Mouse (Mus musculus) lung, postnatal 0 days (tissue): ENCODE data around the gene Tstd3. TPM values are rescaled to one million over a fixed set of nuclear protein-coding genes. Genes with fewer than 3 reads are reported as not detected.

Source experiments
- ATAC-seq: fragments of 200-750 bp; cut with Nextera tagmentation; 2 replicates; pipeline ENCODE4 v1.8.0; 2017; ENCODE audit warnings: moderate library complexity
- DNase-seq: peaks from one replicate; pipeline ENCODE4 v3.0.0-alpha.2; 2016; ENCODE audit warnings: low spot score
- H3K27ac ChIP-seq: fragments of 300-500 bp; sonication (generic); 2 replicates; pipeline ENCODE4 v1.5.1; 2014; ENCODE audit warnings: antibody characterized with exemption, mild to moderate bottlenecking, low read length, mixed read lengths
- H3K27me3 ChIP-seq: fragments of 300-500 bp; sonication (generic); replicated peaks from 2 replicates; pipeline ENCODE4 v1.6.1; 2014; ENCODE audit warnings: low read length, mixed read lengths; ENCODE audit not compliant: insufficient read depth
- H3K36me3 ChIP-seq: fragments of 300-500 bp; sonication (generic); 2 replicates; pipeline ENCODE4 v1.6.1; 2014; ENCODE audit warnings: low read length, mixed read lengths; ENCODE audit not compliant: insufficient read depth
- H3K4me1 ChIP-seq: fragments of 300-500 bp; sonication (generic); 2 replicates; pipeline ENCODE4 v1.6.1; 2014; ENCODE audit warnings: antibody characterized with exemption, low read depth, low read length, mixed read lengths; ENCODE audit not compliant: insufficient read depth
- H3K4me2 ChIP-seq: fragments of 300-500 bp; sonication (generic); replicated peaks from 2 replicates; pipeline ENCODE4 v1.6.1; 2014; ENCODE audit warnings: low read depth, mild to moderate bottlenecking, low read length, moderate library complexity, mixed read lengths
- H3K4me3 ChIP-seq: fragments of 300-500 bp; sonication (generic); 2 replicates; pipeline ENCODE4 v1.5.1; 2014; ENCODE audit warnings: low read depth, low read length
- H3K9ac ChIP-seq: fragments of 300-500 bp; sonication (generic); replicated peaks from 2 replicates; pipeline ENCODE4 v1.6.1; 2014; ENCODE audit warnings: low read depth, mild to moderate bottlenecking
- H3K9me3 ChIP-seq: fragments of 300-500 bp; sonication (generic); 2 replicates; pipeline ENCODE4 v1.6.1; 2016; ENCODE audit warnings: low read length, mixed read lengths
- CTCF ChIP-seq: IDR thresholded peaks from 2 replicates; pipeline ENCODE4 v1.5.1; 2016; ENCODE audit warnings: antibody characterized with exemption, mild to moderate bottlenecking
- EP300 ChIP-seq: IDR thresholded peaks from 2 replicates; pipeline ENCODE4 v1.6.1; 2016; ENCODE audit warnings: antibody characterized with exemption, mild to moderate bottlenecking, control low read depth
- WGBS: fragments of 180-500 bp; shearing (Covaris S2); extraction: QIAGEN DNeasy Blood & Tissue Kit; methylation state at CpG from one replicate; pipeline ENCODE4 v1.1.7; 2014; 5-methylcytosine and 5-hydroxymethylcytosine counted together
- polyA plus RNA-seq: library from polyadenylated mRNA; unstranded; fragments of >200 nt; fragmentation: Nextera tagmentation; extraction: Ambion mirVana; gene quantifications from 2 replicates; pipeline ENCODE4 v1.2.1, GENCODE M21; 2015

The Tstd3 gene
- polyA plus RNA-seq, 1 experiment from 2014 or later, result 6.1 TPM

DNA sequence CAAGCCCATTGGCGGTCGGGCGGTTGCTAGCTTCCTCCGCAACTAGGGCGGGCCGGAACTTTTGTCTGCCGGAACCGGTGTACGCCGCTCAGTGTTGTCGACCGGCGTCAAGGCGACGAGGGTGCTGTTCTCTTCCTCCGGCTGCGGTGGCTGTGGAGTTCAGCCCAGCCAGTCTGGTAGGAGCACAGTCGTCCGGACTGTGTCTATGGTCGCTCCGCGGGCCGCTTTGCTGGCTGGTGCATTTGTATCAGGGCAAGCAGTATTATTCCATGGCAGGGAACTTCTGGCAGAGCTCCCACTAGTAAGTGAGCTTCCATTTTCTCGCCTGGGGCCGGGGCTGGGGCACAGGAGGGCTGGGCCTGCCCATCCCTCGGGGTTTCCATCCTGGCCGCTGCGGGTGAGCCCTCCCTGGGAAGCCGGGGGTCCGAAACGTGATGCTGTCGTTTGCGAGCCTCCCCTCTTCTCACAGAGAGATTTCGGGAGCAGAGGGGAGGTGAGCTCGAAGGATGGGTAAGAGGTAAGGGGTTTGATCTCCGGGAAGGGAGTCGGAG, 39.3 kb downstream of the Tstd3 start, which contains the start of gene Ccnc:
TSS of gene Ccnc (plus strand) at position 87 of the 551 bp plus-strand sequence.
- Histone ChIP-seq H3K9ac (peak within 1 kb of the TSS; percentile 69), H3K4me3 (peak within 1 kb of the TSS; percentile 83), H3K9me3 (no peaks in the 10 kb centered on the region), H3K36me3 (0 out of 2 replicates have a peak, but pooled peaks cover under 1% of the 10 kb centered on the region), H3K27ac (peak within 1 kb of the TSS; percentile 81), H3K27me3 (no peaks in the 10 kb centered on the region), H3K4me1 (peaks cover 5% of the 10 kb centered on the region; the same call in 1 of the 2 replicates), H3K4me2 (peak within 1 kb of the TSS; percentile 83)
- TF ChIP-seq EP300 (0 out of 2 replicates have a peak, but pooled peaks have one; percentile 0), CTCF (no peak)
- DNase-seq (peak; percentile 97), ATAC-seq (peak; percentile 99)
- WGBS, result under 1% methylated on average over 37 of the region's 37 CpGs

GRCm38 (mm10) chr4:21726912-21727614, 39.9 kb downstream of the Tstd3 start:
- Histone ChIP-seq H3K27me3 (no peaks in the 10 kb centered on the region), H3K4me2 (peak overlapping the region; percentile 83), H3K4me3 (peak overlapping the region; percentile 83), H3K36me3 (no peaks in the 10 kb centered on the region), H3K9me3 (no peaks in the 10 kb centered on the region), H3K27ac (peak overlapping the region; percentile 73), H3K4me1 (peaks cover 5% of the 10 kb centered on the region; the same call in 1 of the 2 replicates), H3K9ac (peak overlapping the region; percentile 69)
- peak; percentile 81 for DNase-seq
- ATAC-seq, result peak; percentile 63
- peak; percentile 31; the same call in 1 of the 2 replicates for TF ChIP-seq EP300
- TF ChIP-seq CTCF, result peak; percentile 76
- WGBS, result under 1% methylated on average over 22 of the region's 22 CpGs

GRCm38 (mm10) chr4:21722752-21723334, 44.2 kb downstream of the Tstd3 start:
- WGBS, result 57% methylated on average over 7 of the region's 7 CpGs

GRCm38 (mm10) chr4:21712147-21712546, 54.9 kb downstream of the Tstd3 start:
- peak; percentile 96 for DNase-seq
- Histone ChIP-seq H3K9me3 (no peaks in the 10 kb centered on the region), H3K27me3 (no peaks in the 10 kb centered on the region), H3K4me1 (no peaks in the 10 kb centered on the region), H3K36me3 (no peaks in the 10 kb centered on the region), H3K27ac (no peak overlapping the region), H3K9ac (no peak overlapping the region), H3K4me2 (no peak overlapping the region), H3K4me3 (no peak overlapping the region)
- ATAC-seq, result peak; percentile 95
- WGBS, result 3% methylated on average over 13 of the region's 13 CpGs
- 0 out of 2 replicates have a peak, but pooled peaks have one; percentile 31 for TF ChIP-seq CTCF
- TF ChIP-seq EP300, result no peak

More at GRCm38 (mm10) chr4:21722752-21723334, 44.2 kb downstream of the Tstd3 start:
- no peak for DNase-seq
- no peak overlapping the region for H3K9ac ChIP-seq
- H3K9me3 ChIP-seq, result no peaks in the 10 kb centered on the region
- H3K36me3 ChIP-seq, result no peaks in the 10 kb centered on the region
- ATAC-seq, result no peak
- H3K4me1 ChIP-seq, result no peaks in the 10 kb centered on the region
- no peak overlapping the region for H3K4me2 ChIP-seq
- no peak overlapping the region for H3K4me3 ChIP-seq
- H3K27ac ChIP-seq, result no peak overlapping the region
- H3K27me3 ChIP-seq, result no peaks in the 10 kb centered on the region
- TF ChIP-seq EP300, result no peak
- TF ChIP-seq CTCF, result no peak

Other genes starting within 250 kb of the Tstd3 start
- not detected in 2 replicates for gene Prdm13, start 81.2 kb downstream of the Tstd3 start, polyA plus RNA-seq
- 32.3 TPM in 2 replicates for gene Ccnc, start 39.5 kb downstream of the Tstd3 start, polyA plus RNA-seq
- 3.1 and 5.3 TPM in 2 replicates for gene Usp45, start 56 bp downstream of the Tstd3 start, polyA plus RNA-seq
- 70.8 and 95.2 TPM in 2 replicates for gene Pnisr, start 80.4 kb upstream of the Tstd3 start, polyA plus RNA-seq
- gene Coq3, start 112.5 kb upstream of the Tstd3 start, polyA plus RNA-seq, result 9.7 and 9.8 TPM in 2 replicates
- 0.47 and 0.49 TPM in 2 replicates for gene Faxc, start 164.1 kb upstream of the Tstd3 start, polyA plus RNA-seq